Mouse (Mus musculus) cerebellum, adult 2 months (tissue): ENCODE results near the gene Rpia. TPM values are rescaled to one million over a fixed set of nuclear protein-coding genes. Genes with fewer than 3 reads are reported as not detected.
"Not testable (repeated sequence)": the region's sequence is repeated elsewhere in the genome, so short reads cannot be mapped to it uniquely, and the experiment has no call there.

Experiments
- DNase-seq, 2 experiments: peaks; one replicate each; pipeline ENCODE4 v3.0.0; 2021
- H3K27ac ChIP-seq: fragments of 200-500 bp; 2 replicates; pipeline ENCODE4 v1.5.1; 2012; ENCODE audit warnings: low read length, control low read depth, inconsistent platforms; ENCODE audit not compliant: insufficient read depth
- H3K27me3 ChIP-seq: fragments of 200-500 bp; 2 replicates; pipeline ENCODE4 v1.6.1; 2012; ENCODE audit warnings: inconsistent platforms, mild to moderate bottlenecking, low read length, moderate library complexity; ENCODE audit not compliant: control insufficient read depth, insufficient read depth
- H3K4me1 ChIP-seq: fragments of 200-500 bp; 2 replicates; pipeline ENCODE4 v1.6.1; 2011; ENCODE audit warnings: low read length; ENCODE audit not compliant: control insufficient read depth, insufficient read depth
- H3K4me3 ChIP-seq: fragments of 200-500 bp; replicated peaks from 2 replicates; pipeline ENCODE3; 2011; ENCODE audit warnings: mild to moderate bottlenecking, low read depth, low read length, control low read depth; ENCODE audit not compliant: insufficient read depth
- CTCF ChIP-seq: fragments of 200-500 bp; IDR thresholded peaks from 2 replicates; pipeline ENCODE4 v1.5.1; 2011; ENCODE audit warnings: low read depth, mild to moderate bottlenecking, control low read depth, low read length, moderate library complexity, borderline replicate concordance; ENCODE audit not compliant: insufficient read depth
- POLR2A ChIP-seq: fragments of 200-500 bp; IDR thresholded peaks from 2 replicates; pipeline ENCODE4 v1.6.1; 2011; ENCODE audit warnings: low read length, control low read depth, borderline replicate concordance; ENCODE audit not compliant: insufficient read depth
- WGBS: fragments of 180-500 bp; shearing (Covaris S2); methylation state at CpG from one replicate; pipeline ENCODE4 v1.1.7; 2018; 5-methylcytosine and 5-hydroxymethylcytosine counted together
- polyA plus RNA-seq: library from polyadenylated mRNA; depleted of rRNA; stranded (reverse); fragments of >200 nt; gene quantifications from 2 replicates; pipeline ENCODE4 v1.2.3, GENCODE M21; 2012

The Rpia gene
- polyA plus RNA-seq, 1 experiment: 18.4 TPM

DNA sequence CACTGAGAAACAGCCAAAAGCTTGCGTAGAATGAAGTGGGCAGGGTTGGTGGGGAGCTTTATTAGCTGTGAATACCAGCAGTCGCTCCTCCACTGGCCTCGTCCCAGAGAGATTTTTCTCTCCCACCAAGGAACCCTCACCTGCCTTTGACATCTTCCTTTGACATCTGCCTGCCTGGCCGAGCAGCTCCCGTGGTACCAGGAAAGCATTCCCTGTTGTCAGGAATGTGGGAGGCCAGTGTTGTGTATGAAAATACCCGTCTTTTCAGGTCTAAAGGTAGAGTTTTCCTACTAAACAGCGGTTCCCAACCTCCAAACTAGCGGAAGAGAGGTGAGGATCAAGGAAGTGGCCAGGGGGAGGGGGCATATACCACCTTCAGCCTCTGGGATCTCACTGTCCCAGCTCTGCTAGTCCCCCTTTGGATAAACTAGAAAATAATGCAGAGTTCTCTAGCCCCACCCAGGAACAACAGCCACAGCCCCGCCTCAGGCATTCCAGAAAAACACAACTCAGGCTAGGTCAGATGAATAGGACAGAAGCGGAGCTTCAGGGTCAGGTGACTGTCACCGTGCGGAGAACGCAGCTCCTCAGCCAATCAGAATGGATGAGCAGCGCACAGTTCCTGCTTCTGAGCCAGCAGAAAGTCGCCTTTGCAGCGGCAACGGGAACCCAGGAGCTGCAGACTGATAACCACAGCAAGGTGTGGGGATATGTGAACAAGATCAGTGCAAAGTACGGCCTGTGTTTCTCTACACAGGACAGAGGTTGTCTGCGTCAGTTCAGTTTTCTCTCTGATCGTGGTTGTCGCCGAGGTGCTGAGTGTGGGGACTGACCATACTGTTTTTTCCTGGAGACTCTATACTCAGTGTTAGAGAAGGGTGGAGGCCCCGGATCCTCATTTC is 32.3 kb upstream of the Rpia start:
- DNase-seq: peak; percentile 85 to 87
- TF ChIP-seq POLR2A: no peak; the same call in 1 of the 2 replicates
- no peak for TF ChIP-seq CTCF
- Histone ChIP-seq H3K4me1 (no peaks in the 10 kb centered on the region; the same call in 1 of the 2 replicates), H3K4me3 (peak overlapping the region; percentile 62), H3K27ac (peak overlapping the region; percentile 34), H3K27me3 (no peaks in the 10 kb centered on the region)
- 5% methylated on average over 23 of the region's 23 CpGs for WGBS

DNA sequence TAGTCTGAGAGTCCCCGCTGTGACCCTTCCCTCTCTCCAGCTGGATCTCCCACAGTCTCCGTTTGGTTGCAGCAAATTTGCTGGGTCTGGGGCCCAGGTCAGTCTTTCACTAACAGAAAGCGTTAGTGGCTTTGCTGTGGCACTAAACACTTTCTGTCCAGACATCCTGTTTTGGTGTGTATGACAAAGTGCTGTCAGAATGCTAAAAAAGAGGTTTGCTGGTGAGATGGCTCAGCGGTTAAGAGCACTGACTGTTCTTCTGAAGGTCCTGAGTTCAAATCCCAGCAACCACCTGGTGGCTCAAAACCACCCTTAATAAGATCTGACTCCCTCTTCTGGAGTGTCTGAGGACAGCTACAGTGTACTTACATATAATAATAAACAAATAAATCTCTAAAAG is 31.2 kb upstream of the Rpia start:
- H3K27me3 ChIP-seq, H3K4me1 ChIP-seq, H3K4me3 ChIP-seq, DNase-seq, H3K27ac ChIP-seq: not testable (repeated sequence)
- WGBS: 81% methylated on average over 4 of the region's 4 CpGs

DNA sequence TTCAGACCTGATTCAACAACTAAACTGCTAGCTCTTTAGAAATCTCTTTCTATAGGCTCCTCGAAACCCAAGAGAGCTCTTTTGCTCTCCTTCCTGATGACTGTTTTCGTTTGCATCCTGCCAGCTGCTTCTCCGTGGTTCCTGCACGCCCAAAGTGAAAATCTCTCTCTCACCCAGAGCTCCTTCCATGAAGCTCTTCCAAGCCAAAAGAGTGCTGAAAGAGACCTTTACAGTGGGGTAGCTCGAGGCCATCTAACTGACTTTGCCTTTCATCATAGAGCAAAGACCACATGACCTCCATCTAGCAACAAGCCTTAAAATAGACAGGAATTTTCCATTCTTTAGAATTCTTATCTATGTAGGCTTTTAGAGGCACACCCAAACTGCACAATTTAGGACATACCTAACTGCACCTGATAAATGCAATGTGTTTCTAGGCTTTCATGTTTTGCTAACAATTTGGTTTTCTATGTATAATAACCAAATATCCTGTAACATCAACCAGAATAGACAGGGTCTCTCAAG is 30.4 kb upstream of the Rpia start:
- WGBS: 73% methylated on average over 5 of the region's 5 CpGs
- no peak for DNase-seq

DNA sequence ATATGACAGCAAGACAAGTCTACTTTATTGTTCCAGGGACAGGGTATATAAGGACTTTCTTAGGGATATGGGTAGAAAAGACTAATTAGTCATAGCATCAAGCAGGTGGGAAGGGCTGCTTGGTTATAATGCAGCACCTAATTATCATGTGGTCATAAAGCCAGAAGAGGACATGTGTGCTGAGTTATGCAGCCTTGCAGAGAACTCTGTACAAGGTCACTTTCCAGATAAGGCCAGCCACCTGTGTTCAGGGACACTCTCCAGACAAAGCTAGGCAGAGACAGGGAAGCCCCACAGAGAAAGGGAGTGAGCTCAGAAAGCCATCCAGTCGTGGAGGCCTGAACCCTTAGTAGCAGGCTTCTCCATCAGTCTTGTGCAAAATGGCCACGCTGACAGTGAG is 29.5 kb upstream of the Rpia start:
- no peak overlapping the region for H3K27ac ChIP-seq
- no peak for DNase-seq
- no peak for TF ChIP-seq POLR2A
- no peak for TF ChIP-seq CTCF
- no peaks in the 10 kb centered on the region for H3K27me3 ChIP-seq
- 61% methylated on average over 2 of the region's 2 CpGs for WGBS
- no peak overlapping the region for H3K4me3 ChIP-seq
- no peaks in the 10 kb centered on the region; the same call in 1 of the 2 replicates for H3K4me1 ChIP-seq

More for the DNA sequence above, 30.4 kb upstream of the Rpia start:
- Histone ChIP-seq H3K27ac (no peak overlapping the region), H3K4me3 (no peak overlapping the region), H3K27me3 (no peaks in the 10 kb centered on the region), H3K4me1 (no peaks in the 10 kb centered on the region; the same call in 1 of the 2 replicates)
- TF ChIP-seq CTCF: no peak
- TF ChIP-seq POLR2A: no peak

DNA sequence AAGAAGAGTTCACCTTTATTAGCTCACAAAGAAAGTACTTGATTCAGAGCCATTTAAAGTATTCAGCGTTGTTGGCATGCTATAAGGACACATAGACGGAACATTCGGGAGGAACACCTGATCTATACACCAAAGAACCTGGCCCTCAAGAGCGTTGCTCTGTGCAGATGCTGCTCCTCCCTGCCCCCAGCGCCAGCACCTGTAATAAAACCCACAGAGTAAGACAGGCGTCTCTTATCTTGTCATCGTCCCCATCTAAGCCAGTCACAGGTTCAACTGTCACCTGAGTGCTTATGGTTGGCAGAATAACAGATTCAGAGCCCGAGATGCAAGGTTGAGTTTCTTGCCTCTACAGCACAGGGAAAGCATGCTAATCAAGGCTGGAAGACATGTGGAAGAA is 23.4 kb upstream of the Rpia start:
- no peak for TF ChIP-seq POLR2A
- no peak for TF ChIP-seq CTCF
- 85% methylated on average over 8 of the region's 8 CpGs for WGBS

DNA sequence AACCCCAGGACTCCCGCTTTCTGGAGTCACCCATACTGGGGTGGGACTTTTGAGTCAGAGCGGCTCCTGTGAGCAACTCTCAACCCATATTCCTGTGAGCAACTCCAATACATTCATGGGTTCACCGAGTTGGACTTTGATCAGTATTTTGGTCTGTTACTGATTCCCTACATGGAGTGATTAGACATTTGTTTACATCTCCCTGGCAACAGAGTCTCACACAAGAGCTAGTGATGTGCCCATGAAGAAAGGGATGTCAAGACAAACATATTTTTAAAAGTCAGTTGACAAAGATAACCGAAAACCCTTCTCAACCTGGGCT is 22.6 kb upstream of the Rpia start:
- Histone ChIP-seq H3K27ac (no peak overlapping the region), H3K4me1 (no peaks in the 10 kb centered on the region), H3K4me3 (no peak overlapping the region), H3K27me3 (no peaks in the 10 kb centered on the region)
- no peak for DNase-seq
- WGBS: 85% methylated on average over 4 of the region's 4 CpGs
- TF ChIP-seq CTCF (no peak), POLR2A (no peak)

More for the DNA sequence above, 23.4 kb upstream of the Rpia start:
- no peak for DNase-seq
- Histone ChIP-seq H3K4me3 (no peak overlapping the region), H3K27ac (no peak overlapping the region), H3K4me1 (no peaks in the 10 kb centered on the region), H3K27me3 (no peaks in the 10 kb centered on the region)

DNA sequence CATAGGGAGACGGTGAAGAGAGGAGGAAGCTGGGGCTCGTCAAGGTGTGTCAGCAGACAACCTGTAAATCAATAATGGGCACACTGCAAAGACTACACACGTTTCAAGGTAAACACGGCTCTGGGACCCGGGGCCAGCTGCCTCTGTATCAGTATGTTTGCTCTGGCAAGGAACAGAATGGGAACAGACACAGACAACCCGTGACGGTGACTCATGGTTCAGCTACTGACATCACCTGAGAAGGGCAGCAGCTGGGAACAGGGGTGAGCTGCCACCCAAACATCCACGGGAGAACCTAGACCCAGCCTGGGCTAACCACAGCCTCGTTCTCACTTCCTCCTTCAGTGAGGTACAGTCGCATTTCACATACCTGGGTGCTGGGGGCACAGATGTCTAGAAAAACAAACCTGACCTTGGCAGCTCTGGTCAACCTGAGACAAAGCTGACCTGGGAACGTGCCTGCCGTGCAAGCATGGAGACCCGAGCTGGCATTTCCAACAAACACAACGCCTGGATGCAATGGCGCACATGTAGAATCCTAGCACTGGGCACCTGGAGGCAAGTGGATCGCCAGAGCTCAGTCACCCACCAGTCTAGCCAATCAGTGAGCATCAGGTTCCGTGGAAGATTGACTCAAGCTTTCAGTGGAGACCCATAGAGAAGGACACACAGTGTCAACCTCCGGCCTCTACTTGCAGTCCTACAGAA is 22.0 kb upstream of the Rpia start:
- Histone ChIP-seq H3K4me1 (no peaks in the 10 kb centered on the region), H3K27ac (no peak overlapping the region), H3K4me3 (no peak overlapping the region), H3K27me3 (no peaks in the 10 kb centered on the region)
- no peak for DNase-seq
- 87% methylated on average over 18 of the region's 18 CpGs for WGBS
- no peak for TF ChIP-seq POLR2A

DNA sequence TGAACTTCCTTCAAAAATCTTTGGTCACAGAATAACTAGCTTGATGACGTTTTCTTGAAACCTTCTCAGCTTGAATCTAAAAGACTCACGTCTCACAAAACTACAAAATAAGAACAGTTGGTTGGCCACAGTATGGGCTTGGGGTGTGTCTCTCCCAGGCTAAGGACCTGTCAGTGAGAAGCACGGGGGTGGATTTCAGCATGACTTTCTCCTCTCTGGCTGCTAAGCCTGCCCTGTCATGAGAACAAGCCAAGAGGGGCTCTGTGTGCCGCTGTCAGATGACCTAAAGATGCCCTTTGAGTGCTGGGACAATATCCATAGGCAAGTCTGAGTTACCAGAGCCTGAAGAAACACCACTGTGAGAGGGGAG is 20.5 kb upstream of the Rpia start:
- no peaks in the 10 kb centered on the region for H3K4me1 ChIP-seq
- H3K27ac ChIP-seq: no peak overlapping the region
- H3K27me3 ChIP-seq: no peaks in the 10 kb centered on the region
- H3K4me3 ChIP-seq: no peak overlapping the region
- TF ChIP-seq CTCF (no peak), POLR2A (no peak)
- WGBS: 41% methylated on average over 4 of the region's 4 CpGs
- DNase-seq: no peak
